In genomic region chr7:45362801-45363200, GRCm38 (mm10) we compare ENCODE assay signal across 8 mouse cellular contexts. TPM values are rescaled to one million over a fixed set of nuclear protein-coding genes. Genes with fewer than 3 reads are reported as not detected.
DNase-seq lines count a peak whose midpoint lies in the region; ATAC-seq lines count a peak whose summit lies in the region.

No protein-coding gene starts in this region.

- peaks cover 62% of the 10 kb centered on the region for H3K27me3 ChIP-seq in kidney, embryonic 16.5 days (ENCODE audit: insufficient read depth, low read length)
- peaks cover 69% of the 10 kb centered on the region for H3K27me3 ChIP-seq in embryonic facial prominence, embryonic 13.5 days
- H3K27me3 ChIP-seq in limb, embryonic 15.5 days, result peaks cover 57% of the 10 kb centered on the region

- H3K4me3 ChIP-seq in kidney, embryonic 16.5 days (ENCODE audit: low read length), result no peak overlapping the region
- no peak overlapping the region for H3K4me3 ChIP-seq in embryonic facial prominence, embryonic 13.5 days
- no peak overlapping the region for H3K4me3 ChIP-seq in limb, embryonic 15.5 days

- WGBS in kidney, embryonic 16.5 days, result 5% methylated on average over 13 of the region's 13 CpGs
- whole genome bisulfite sequencing in embryonic facial prominence, embryonic 13.5 days, result 5% methylated on average over 13 of the region's 13 CpGs
- 8% methylated on average over 13 of the region's 13 CpGs for WGBS in limb, embryonic 15.5 days

- no peak overlapping the region for H3K4me2 ChIP-seq in kidney, embryonic 16.5 days (replicated peaks; ENCODE audit: low read depth, low read length)
- H3K4me2 ChIP-seq in embryonic facial prominence, embryonic 13.5 days, result 0 out of 2 replicates have a peak overlapping the region, but pooled peaks have one; percentile 0
- H3K4me2 ChIP-seq in limb, embryonic 15.5 days, result no peak overlapping the region

- peak; percentile 31 for DNase-seq in kidney, adult 11 months
- peak; percentile 24 for DNase-seq in Muller cell, postnatal 12 days (ENCODE audit: inconsistent ontology term)
- DNase-seq in retina, postnatal 1 day, result peak; percentile 83
- DNase-seq in gastrocnemius, postnatal 25 days, result no peak
- no peak for DNase-seq in layer of hippocampus, postnatal 14 days (ENCODE audit: low spot score in 2 of 2)

- H3K9me3 ChIP-seq in kidney, embryonic 16.5 days (ENCODE audit: low read length), result no peaks in the 10 kb centered on the region
- H3K9me3 ChIP-seq in embryonic facial prominence, embryonic 13.5 days, result no peaks in the 10 kb centered on the region
- no peaks in the 10 kb centered on the region for H3K9me3 ChIP-seq in limb, embryonic 15.5 days

- no peak overlapping the region for H3K27ac ChIP-seq in kidney, embryonic 16.5 days (ENCODE audit: low read length)
- no peak overlapping the region for H3K27ac ChIP-seq in embryonic facial prominence, embryonic 13.5 days
- H3K27ac ChIP-seq in limb, embryonic 15.5 days, result peak overlapping the region; percentile 54

- ATAC-seq in kidney, embryonic 16.5 days (ENCODE audit: low FRiP score, low TSS enrichment), result no peak
- no peak for ATAC-seq in embryonic facial prominence, embryonic 13.5 days (ENCODE audit: insufficient number of reproducible peaks, insufficient read depth, low FRiP score, low TSS enrichment, low read depth)
- no peak for ATAC-seq in limb, embryonic 15.5 days (ENCODE audit: insufficient number of reproducible peaks, low FRiP score, low TSS enrichment, low read depth)

- no peak overlapping the region for H3K9ac ChIP-seq in kidney, embryonic 16.5 days (replicated peaks; ENCODE audit: low read length)
- no peak overlapping the region for H3K9ac ChIP-seq in embryonic facial prominence, embryonic 13.5 days
- no peak overlapping the region for H3K9ac ChIP-seq in limb, embryonic 15.5 days

- no peaks in the 10 kb centered on the region for H3K36me3 ChIP-seq in kidney, embryonic 16.5 days (ENCODE audit: insufficient read depth, low read length)
- peaks cover 2% of the 10 kb centered on the region; the same call in 1 of the 2 replicates for H3K36me3 ChIP-seq in embryonic facial prominence, embryonic 13.5 days
- H3K36me3 ChIP-seq in limb, embryonic 15.5 days, result 0 out of 2 replicates have a peak, but pooled peaks cover under 1% of the 10 kb centered on the region

- H3K4me1 ChIP-seq in kidney, embryonic 16.5 days (ENCODE audit: insufficient read depth, low read length), result peaks cover 19% of the 10 kb centered on the region
- peaks cover 25% of the 10 kb centered on the region for H3K4me1 ChIP-seq in embryonic facial prominence, embryonic 13.5 days
- peaks cover 27% of the 10 kb centered on the region for H3K4me1 ChIP-seq in limb, embryonic 15.5 days

RNA-seq across cellular contexts. Expression of gene Ppfia3, which starts 4.0 kb away (rescaled TPM):
- polyA plus RNA-seq in kidney, embryonic 16.5 days (2015; fragmentation: Nextera tagmentation; extraction: Ambion mirVana), result 5.1 and 6.3 TPM in 2 replicates
- 6.6 and 8.2 TPM in 2 replicates for polyA plus RNA-seq in embryonic facial prominence, embryonic 13.5 days (2015; fragmentation: Nextera tagmentation; extraction: Ambion mirVana)
- 7.8 and 9.1 TPM in 2 replicates for polyA plus RNA-seq in limb, embryonic 15.5 days (2015; fragmentation: Nextera tagmentation; extraction: Ambion mirVana)
- total RNA-seq in gastrocnemius, postnatal 25 days (2021), result under 1 TPM; 0.18 to 0.38 TPM
- total RNA-seq in layer of hippocampus, postnatal 14 days (2021), result 100 to 1,000 TPM; 133 TPM

RNA-seq across cellular contexts. Expression of gene Lin7b, which starts 7.6 kb away (rescaled TPM):
- polyA plus RNA-seq in kidney, embryonic 16.5 days (2015; fragmentation: Nextera tagmentation; extraction: Ambion mirVana), result 1.7 and 1.9 TPM in 2 replicates
- polyA plus RNA-seq in embryonic facial prominence, embryonic 13.5 days (2015; fragmentation: Nextera tagmentation; extraction: Ambion mirVana), result 1.6 and 2.7 TPM in 2 replicates
- 2.3 and 2.5 TPM in 2 replicates for polyA plus RNA-seq in limb, embryonic 15.5 days (2015; fragmentation: Nextera tagmentation; extraction: Ambion mirVana)
- under 1 TPM in 1 of 2 experiments, not detected in 1; 0.67 TPM for total RNA-seq in gastrocnemius, postnatal 25 days (2021)
- 100 to 1,000 TPM; 148 to 157 TPM for total RNA-seq in layer of hippocampus, postnatal 14 days (2021)

RNA-seq across cellular contexts. Expression of gene Hrc, which starts 27.7 kb away (rescaled TPM):
- polyA plus RNA-seq in kidney, embryonic 16.5 days (2015; fragmentation: Nextera tagmentation; extraction: Ambion mirVana), result 1.7 and 1.8 TPM in 2 replicates
- polyA plus RNA-seq in embryonic facial prominence, embryonic 13.5 days (2015; fragmentation: Nextera tagmentation; extraction: Ambion mirVana), result 2.2 and 2.9 TPM in 2 replicates
- 6.5 and 15.1 TPM in 2 replicates for polyA plus RNA-seq in limb, embryonic 15.5 days (2015; fragmentation: Nextera tagmentation; extraction: Ambion mirVana)
- 100 to 1,000 TPM; 812 to 910 TPM for total RNA-seq in gastrocnemius, postnatal 25 days (2021)
- total RNA-seq in layer of hippocampus, postnatal 14 days (2021), result under 1 TPM; 0.50 to 0.69 TPM

RNA-seq across cellular contexts. Expression of gene Trpm4, which starts 29.2 kb away (rescaled TPM):
- polyA plus RNA-seq in kidney, embryonic 16.5 days (2015; fragmentation: Nextera tagmentation; extraction: Ambion mirVana), result 22.3 and 23.6 TPM in 2 replicates
- polyA plus RNA-seq in embryonic facial prominence, embryonic 13.5 days (2015; fragmentation: Nextera tagmentation; extraction: Ambion mirVana), result 17.8 and 23.8 TPM in 2 replicates
- polyA plus RNA-seq in limb, embryonic 15.5 days (2015; fragmentation: Nextera tagmentation; extraction: Ambion mirVana), result 22.0 and 22.6 TPM in 2 replicates
- total RNA-seq in gastrocnemius, postnatal 25 days (2021), result 10 to 100 TPM; 17.0 to 18.3 TPM
- 10 to 100 TPM; 14.8 to 15.5 TPM for total RNA-seq in layer of hippocampus, postnatal 14 days (2021)

RNA-seq across cellular contexts. Expression of gene Snrnp70, which starts 32.7 kb away (rescaled TPM):
- 211 and 227 TPM in 2 replicates for polyA plus RNA-seq in kidney, embryonic 16.5 days (2015; fragmentation: Nextera tagmentation; extraction: Ambion mirVana)
- 285 and 299 TPM in 2 replicates for polyA plus RNA-seq in embryonic facial prominence, embryonic 13.5 days (2015; fragmentation: Nextera tagmentation; extraction: Ambion mirVana)
- polyA plus RNA-seq in limb, embryonic 15.5 days (2015; fragmentation: Nextera tagmentation; extraction: Ambion mirVana), result 199 and 204 TPM in 2 replicates
- 10 to 100 TPM; 76.1 to 78.0 TPM for total RNA-seq in gastrocnemius, postnatal 25 days (2021)
- 100 to 1,000 TPM; 386 to 456 TPM for total RNA-seq in layer of hippocampus, postnatal 14 days (2021)

Comparison
In these comparisons a context has a peak if more than half of its experiments do, and no peak if none do; other contexts are left out.
1. DNase-seq: peak in kidney, adult 11 months (single experiment), Muller cell, postnatal 12 days (single experiment) and retina, postnatal 1 day (single experiment); none in gastrocnemius, postnatal 25 days (single experiment) and layer of hippocampus, postnatal 14 days (0 of 2).